Mouse (Mus musculus) embryonic stem cell, embryonic (primary cell): Measurements from ENCODE around the gene Gjb4.

ENCODE experiments used
- CTCF ChIA-PET, 4 experiments: fragments of 300-600 bp in 2 of 4; fragments of 350-600 bp in 2 of 4; sonication (Branson Sonifier 250); formaldehyde crosslinking; loops; one replicate each; lab custom pipeline; 2022; ENCODE audit warnings: inconsistent platforms in 2 of 4; lab: Charles Lee
- POLR2A ChIA-PET, 4 experiments: fragments of 300-600 bp in 2 of 4; fragments of 350-600 bp in 2 of 4; sonication (Branson Sonifier 250); formaldehyde crosslinking; loops; one replicate each; lab custom pipeline; 2022; ENCODE audit warnings: antibody characterized with exemption in 4 of 4, inconsistent platforms in 1 of 4; lab: Charles Lee

Gene Gjb4

GRCm38 (mm10) chr4:127303796-127304195, 50.1 kb downstream of the Gjb4 start:
- POLR2A ChIA-PET = interaction anchor here in 3 of 4 experiments (0.5 to 1.4 kb wide), 4 partner anchors 24 to 967 kb away, joined by 3 to 5 read pairs (median 3); no protein-coding TSS in a partner anchor
- CTCF ChIA-PET = interaction anchor here in 1 of 4 experiments (1.6 kb wide), 1 partner anchor 10 kb away, joined by 5 read pairs; the partner anchor contains the start of gene Gja4
